Mouse (Mus musculus): ENCODE measurements around the gene Cd99l2. TPM values are rescaled to one million over a fixed set of nuclear protein-coding genes. Genes with fewer than 3 reads are reported as not detected.
"Not testable (repeated sequence)": the region's sequence is repeated elsewhere in the genome, so short reads cannot be mapped to it uniquely, and the experiment has no call there.

Gene Cd99l2
- total RNA-seq (2021), result 10 to 100 TPM; 84.0 to 93.2 TPM
- long read RNA-seq, experiment 1, transcript Cd99l2-201 (10 exons, 3,600 nt), result major isoform, 23 of 38 reads
- long read RNA-seq, experiment 1, partial matches to known transcripts, result 3 of 38 reads
- long read RNA-seq, experiment 1, other reads (novel, unspliced or antisense), result 9 of 38 reads
- long read RNA-seq, experiment 2, transcript Cd99l2-201 (10 exons, 3,600 nt), result major isoform, 11 of 17 reads
- long read RNA-seq, experiment 2, partial matches to known transcripts, result 2 of 17 reads
- long read RNA-seq, experiment 2, other reads (novel, unspliced or antisense), result 1 of 17 reads

DNA sequence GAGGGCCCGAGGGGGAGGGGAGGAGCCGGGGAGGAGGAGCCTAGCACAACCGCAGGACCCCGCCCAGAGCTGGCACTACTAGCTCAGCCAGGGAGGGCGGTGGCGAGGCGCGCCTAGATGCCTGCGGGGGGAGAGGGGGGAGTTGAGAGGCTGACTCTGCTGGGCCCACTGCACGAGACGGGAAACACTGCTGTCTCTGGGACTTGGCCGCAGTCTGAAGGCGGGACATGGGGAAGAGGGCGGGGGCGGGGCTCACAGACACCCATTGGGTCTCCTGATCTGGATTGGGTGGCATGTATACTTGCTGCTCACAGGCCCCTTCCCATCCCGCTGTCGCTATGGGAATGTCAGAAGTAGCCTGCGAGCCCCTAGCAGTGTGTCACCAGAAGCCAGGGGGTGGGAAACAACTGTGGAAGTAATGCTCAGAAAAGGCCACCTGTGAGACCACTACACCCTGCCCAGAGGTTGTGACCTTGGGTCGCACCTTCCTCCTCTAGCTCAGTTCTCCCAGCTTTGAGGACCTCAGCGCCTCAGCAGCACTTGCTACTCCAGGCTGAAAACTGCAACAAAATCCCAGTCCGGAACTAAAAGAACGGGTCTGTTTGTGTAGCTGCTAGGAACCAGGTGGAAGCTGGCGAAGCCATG, at the start of gene Cd99l2:
Gene Cd99l2 (minus strand): TSS at position 216 of the 645 bp plus-strand sequence.
- peak; percentile 89 to 94 for DNase-seq

DNA sequence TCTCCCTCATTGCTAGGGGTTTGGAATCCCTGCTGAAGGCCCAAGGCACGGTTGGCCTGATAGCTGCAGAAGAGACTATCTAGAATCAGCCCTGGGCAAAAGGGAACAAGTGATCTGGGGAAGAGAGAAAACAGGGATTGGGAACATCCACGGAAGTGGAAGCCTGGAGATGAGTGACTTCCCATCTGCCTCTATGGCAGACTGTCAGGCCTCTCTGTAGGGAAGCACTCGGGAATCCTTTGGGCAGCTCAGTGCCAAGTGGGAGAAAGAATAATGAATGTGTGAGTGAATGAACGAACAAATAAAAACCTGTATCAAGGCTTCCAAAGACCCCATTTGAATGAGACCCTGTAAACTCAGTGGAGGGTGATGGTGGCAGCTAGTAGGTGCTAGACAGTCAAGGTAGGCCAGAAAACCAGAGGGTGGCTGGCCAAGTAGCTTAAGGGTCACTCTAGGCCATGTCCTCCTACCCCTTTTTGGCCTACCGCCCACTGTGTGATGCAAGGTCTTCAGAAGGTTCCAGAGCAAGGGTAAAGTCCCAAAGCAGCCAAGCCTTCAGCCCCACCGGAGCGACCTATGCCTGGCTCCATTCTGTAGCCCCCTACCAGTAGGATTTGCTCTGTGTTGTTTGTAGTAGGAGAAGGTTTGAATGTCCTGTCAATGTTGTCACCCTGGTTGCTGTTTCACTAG, 48.3 kb upstream of the Cd99l2 start:
- DNase-seq, result peak; percentile 35 to 53

- peak; percentile 46 to 50 for DNase-seq
Measured at GRCm38 (mm10) chrX:71537791-71538190, 45.1 kb upstream of the Cd99l2 start.

- DNase-seq, result no peak
Measured at GRCm38 (mm10) chrX:71534102-71534501, 41.5 kb upstream of the Cd99l2 start.

DNA sequence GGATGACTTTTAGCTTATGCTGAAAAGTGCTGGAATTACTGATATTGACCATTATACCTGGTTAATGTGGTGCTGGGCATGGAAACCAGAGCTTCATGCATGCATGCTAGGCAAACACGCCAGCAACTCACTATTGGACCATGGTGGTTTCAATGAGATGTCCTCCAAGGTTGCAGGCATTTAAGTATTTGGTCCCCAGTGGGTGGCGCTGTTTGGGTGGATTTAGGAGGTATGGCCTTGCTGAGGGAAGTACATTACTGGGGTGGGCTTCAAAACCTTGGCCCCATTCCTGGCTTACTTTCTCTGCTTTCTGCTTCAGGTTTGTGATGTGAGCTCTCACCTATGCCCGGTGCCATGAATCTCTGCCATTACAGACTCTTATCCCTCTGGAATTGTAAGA, 40.0 kb upstream of the Cd99l2 start:
- peak in 1 of 2 experiments; percentile 44 for DNase-seq

DNA sequence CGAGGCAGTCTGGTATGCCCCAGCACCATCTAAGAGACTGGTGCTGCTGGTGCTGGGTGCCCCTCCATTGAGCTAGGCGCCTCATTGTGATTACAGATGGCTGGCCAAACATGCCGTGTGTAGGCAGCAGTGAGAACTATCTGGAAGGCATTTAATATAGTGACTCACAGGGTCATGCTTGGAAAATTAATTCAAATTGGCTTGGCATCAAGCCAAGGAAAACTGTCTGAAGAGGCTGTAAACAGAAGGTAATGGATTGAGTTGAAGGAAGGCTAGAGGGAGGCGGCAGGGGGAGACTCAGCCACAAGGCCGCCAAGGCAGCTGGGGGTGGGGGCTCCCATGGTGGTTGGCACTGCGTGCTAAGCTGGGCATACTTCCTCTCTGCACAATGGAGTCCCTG, 36.0 kb upstream of the Cd99l2 start:
- peak; percentile 35 to 38 for DNase-seq

DNA sequence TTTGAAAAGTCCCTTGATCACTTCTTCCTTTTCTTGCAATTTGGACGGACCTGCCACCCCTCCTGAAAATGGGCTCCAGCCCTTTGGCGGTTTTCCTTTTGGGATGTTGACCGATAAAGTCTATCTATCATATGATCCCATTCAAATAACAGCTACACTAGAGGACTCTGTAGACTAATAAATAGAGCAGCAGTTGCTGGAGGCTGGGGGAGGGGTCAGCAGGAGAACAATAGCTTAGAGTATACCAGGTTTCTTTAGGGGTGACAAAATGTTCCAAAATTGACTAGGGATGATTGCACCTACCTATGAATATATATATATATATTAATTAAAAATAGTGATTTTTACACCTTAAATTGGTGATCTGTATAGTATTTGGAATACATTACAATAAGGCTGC, 35.5 kb upstream of the Cd99l2 start:
- peak in 1 of 2 experiments; percentile 20 for DNase-seq

- DNase-seq, result peak; percentile 58 to 70
Measured at GRCm38 (mm10) chrX:71527461-71527860, 34.8 kb upstream of the Cd99l2 start.

DNA sequence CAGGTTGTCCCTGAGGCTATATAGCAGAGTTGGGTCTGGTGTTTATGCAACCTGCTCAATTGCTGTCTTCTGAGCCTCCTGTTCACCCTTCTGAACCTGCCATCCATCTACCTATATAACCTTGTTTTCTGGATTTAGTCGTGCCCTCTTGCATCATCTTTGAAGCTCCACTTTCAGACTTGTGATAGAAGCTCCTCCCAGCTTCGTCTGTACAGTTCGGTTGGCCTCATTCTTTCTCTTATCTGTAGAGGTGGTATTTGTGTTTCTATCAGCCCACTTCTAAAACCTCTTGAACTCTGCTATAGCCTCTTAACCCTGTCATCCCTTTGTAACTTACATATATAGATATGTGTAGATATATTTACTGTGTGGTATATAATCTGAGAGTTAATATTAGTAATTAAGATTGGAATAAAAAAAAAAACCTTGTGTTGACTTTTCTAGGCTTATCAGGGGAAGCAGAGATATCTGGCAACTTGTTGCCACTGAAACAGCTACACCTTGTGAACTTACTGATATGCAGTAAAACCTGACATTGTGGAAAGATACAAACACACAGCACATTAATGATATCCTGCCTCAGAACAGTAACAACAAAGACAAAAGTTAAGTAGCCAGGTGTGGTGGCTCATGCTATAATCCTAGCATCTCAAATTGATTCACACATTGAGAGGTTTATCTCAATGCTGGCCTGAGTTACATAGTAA, 33.1 kb upstream of the Cd99l2 start:
- no peak for DNase-seq

GRCm38 (mm10) chrX:71524310-71524709, 31.7 kb upstream of the Cd99l2 start:
- DNase-seq, result no peak

DNA sequence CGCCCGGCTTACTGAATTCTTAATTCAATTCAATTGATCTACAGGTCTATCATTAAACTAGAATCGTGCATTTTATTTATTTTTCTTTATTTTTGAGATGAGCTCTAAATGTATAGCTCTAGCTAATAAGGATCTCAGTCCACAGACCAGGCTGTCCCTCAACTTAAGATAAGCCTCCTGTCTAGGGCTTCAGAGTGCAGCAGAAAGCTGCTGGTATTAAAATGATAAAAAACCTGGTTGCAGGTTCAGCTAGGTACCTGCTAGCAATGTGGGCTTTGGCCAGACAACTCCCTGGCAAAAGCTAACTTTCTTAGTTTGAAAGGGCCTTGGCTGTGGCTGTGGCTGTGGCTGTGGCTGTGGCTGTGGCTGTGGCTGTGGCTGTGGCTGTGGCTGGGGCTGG, 30.2 kb upstream of the Cd99l2 start:
- DNase-seq, result no peak

- DNase-seq, result no peak
Measured at GRCm38 (mm10) chrX:71519252-71519651, 26.6 kb upstream of the Cd99l2 start.

GRCm38 (mm10) chrX:71506591-71506990, 13.9 kb upstream of the Cd99l2 start:
- DNase-seq, result not testable (repeated sequence)

- DNase-seq, result peak; percentile 15 to 33
Measured at GRCm38 (mm10) chrX:71493279-71493656, 619 bp upstream of the Cd99l2 start.

- no peak for DNase-seq
Measured at GRCm38 (mm10) chrX:71491931-71492633, 567 bp downstream of the Cd99l2 start.

DNA sequence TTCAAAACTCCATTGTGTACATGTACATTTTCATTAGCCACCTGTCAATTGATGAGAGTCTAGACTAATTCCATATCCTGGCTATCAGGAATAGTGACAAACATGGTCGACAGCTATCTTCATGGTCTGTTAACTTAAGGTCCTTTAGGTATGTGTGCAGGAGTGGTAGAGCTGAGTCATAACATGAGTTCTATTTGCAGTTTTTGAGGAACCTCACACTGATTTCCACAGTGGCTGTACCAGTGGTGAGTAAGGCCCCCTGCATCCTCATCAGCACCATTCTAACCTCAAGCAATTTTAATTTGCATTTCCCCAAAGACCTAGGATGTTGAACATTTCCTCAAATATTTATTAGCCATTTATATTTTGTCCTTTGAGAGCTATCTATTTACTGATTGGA, 3.3 kb downstream of the Cd99l2 start:
- no peak for DNase-seq

DNA sequence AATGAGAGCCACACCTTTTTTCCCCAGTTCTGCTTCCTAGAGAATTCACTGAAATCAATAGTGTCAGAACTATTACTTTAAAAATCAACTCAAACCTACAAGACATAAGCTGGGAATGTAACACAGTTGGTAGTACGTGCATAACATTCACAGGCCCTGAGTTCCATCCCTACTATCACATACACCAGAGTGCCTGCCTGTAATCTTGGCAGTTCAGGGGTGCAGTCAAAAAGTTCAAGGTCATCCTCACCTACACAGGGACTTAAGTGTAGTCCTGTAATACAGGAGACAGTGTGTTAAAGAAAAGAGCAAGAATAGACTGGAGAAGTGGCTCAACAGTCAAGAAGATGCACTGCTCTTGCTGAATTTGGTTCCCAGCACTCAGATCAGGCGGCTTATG, 10.4 kb downstream of the Cd99l2 start:
- no peak for DNase-seq

DNA sequence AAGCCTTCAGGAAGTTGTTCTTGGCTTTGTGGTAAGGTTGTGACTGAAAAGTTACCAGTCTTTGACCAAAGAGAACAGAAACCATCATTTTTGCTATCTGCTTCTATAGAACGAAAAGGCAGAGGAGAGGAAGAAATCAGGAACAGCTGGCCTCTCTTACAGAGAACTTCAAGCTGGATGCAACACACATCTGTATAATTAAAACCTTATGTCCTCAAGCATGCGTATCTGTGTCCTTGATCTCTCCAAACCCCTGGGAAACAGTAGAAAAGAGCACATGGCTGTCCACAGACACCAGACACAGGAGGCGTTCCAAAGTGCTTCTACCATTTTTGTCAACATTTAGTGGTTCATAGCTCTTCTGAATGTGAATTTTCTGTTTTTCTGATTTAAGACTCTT, 16.7 kb downstream of the Cd99l2 start:
- no peak for DNase-seq

GRCm38 (mm10) chrX:71475497-71475896, 17.2 kb downstream of the Cd99l2 start:
- DNase-seq, result no peak

GRCm38 (mm10) chrX:71475084-71475483, 17.6 kb downstream of the Cd99l2 start:
- no peak for DNase-seq

- DNase-seq, result no peak
Measured at GRCm38 (mm10) chrX:71474296-71474956, 18.2 kb downstream of the Cd99l2 start.

Measured in adrenal gland, postnatal 36 days (tissue).